Mouse (Mus musculus) retina, postnatal 7 days (tissue): ENCODE data around the gene Gramd1a.
A peak's percentile ranks its signal among the peaks of the same experiment; 100 is the strongest.

ENCODE experiments used
- DNase-seq: peaks from one replicate; pipeline ENCODE4 v3.0.0-alpha.2; 2012; ENCODE audit warnings: low read depth, low spot score

Gene Gramd1a

GRCm38 (mm10) chr7:31151301-31152241 lies 4.1 kb downstream of the Gramd1a start:
- no peak for DNase-seq

GRCm38 (mm10) chr7:31150566-31151300 lies 5.0 kb downstream of the Gramd1a start:
- peak; percentile 62 for DNase-seq

- no peak for DNase-seq
Measured at GRCm38 (mm10) chr7:31149751-31150565, 5.7 kb downstream of the Gramd1a start.

GRCm38 (mm10) chr7:31149271-31149670 lies 6.4 kb downstream of the Gramd1a start:
- no peak for DNase-seq

- no peak for DNase-seq
Measured at GRCm38 (mm10) chr7:31148756-31149155, 6.9 kb downstream of the Gramd1a start.

GRCm38 (mm10) chr7:31148086-31148485 lies 7.6 kb downstream of the Gramd1a start:
- DNase-seq = no peak

GRCm38 (mm10) chr7:31145596-31146160 lies 10.0 kb downstream of the Gramd1a start:
- DNase-seq = no peak

- no peak for DNase-seq
Measured at GRCm38 (mm10) chr7:31144886-31145285, 10.8 kb downstream of the Gramd1a start.

GRCm38 (mm10) chr7:31140941-31141340 lies 14.8 kb downstream of the Gramd1a start:
- DNase-seq = no peak

- DNase-seq = no peak
Measured at GRCm38 (mm10) chr7:31140302-31140701, 15.4 kb downstream of the Gramd1a start.

- DNase-seq = no peak
Measured at GRCm38 (mm10) chr7:31139765-31140164, 15.9 kb downstream of the Gramd1a start.

- no peak for DNase-seq
Measured at GRCm38 (mm10) chr7:31135717-31136116, 20.0 kb downstream of the Gramd1a start.

GRCm38 (mm10) chr7:31131866-31132265 lies 23.8 kb downstream of the Gramd1a start:
- no peak for DNase-seq

GRCm38 (mm10) chr7:31130841-31131240 lies 24.9 kb downstream of the Gramd1a start:
- no peak for DNase-seq

- DNase-seq = no peak
Measured at GRCm38 (mm10) chr7:31130197-31130596, 25.5 kb downstream of the Gramd1a start.

- DNase-seq = no peak
Measured at GRCm38 (mm10) chr7:31128157-31128705, 27.5 kb downstream of the Gramd1a start.

- DNase-seq = no peak
Measured at GRCm38 (mm10) chr7:31126851-31127724, 28.6 kb downstream of the Gramd1a start, which contains the start of gene Scn1b. TSS of gene Scn1b (minus strand) at chr7:31127003.

GRCm38 (mm10) chr7:31126211-31126751 lies 29.4 kb downstream of the Gramd1a start:
- DNase-seq = no peak

GRCm38 (mm10) chr7:31125116-31125515 lies 30.6 kb downstream of the Gramd1a start:
- DNase-seq = no peak

- DNase-seq = no peak
Measured at GRCm38 (mm10) chr7:31124381-31124780, 31.3 kb downstream of the Gramd1a start.
